Mouse (Mus musculus) lung, postnatal 0 days (tissue): ENCODE results near the gene Kif28. TPM values are rescaled to one million over a fixed set of nuclear protein-coding genes. Genes with fewer than 3 reads are reported as not detected.

Source experiments
- ATAC-seq: fragments of 200-750 bp; cut with Nextera tagmentation; 2 replicates; pipeline ENCODE4 v1.8.0; 2017; ENCODE audit warnings: moderate library complexity
- DNase-seq: peaks from one replicate; pipeline ENCODE4 v3.0.0-alpha.2; 2016; ENCODE audit warnings: low spot score
- H3K27ac ChIP-seq: fragments of 300-500 bp; sonication (generic); 2 replicates; pipeline ENCODE4 v1.5.1; 2014; ENCODE audit warnings: antibody characterized with exemption, mild to moderate bottlenecking, low read length, mixed read lengths
- H3K27me3 ChIP-seq: fragments of 300-500 bp; sonication (generic); replicated peaks from 2 replicates; pipeline ENCODE4 v1.6.1; 2014; ENCODE audit warnings: low read length, mixed read lengths; ENCODE audit not compliant: insufficient read depth
- H3K36me3 ChIP-seq: fragments of 300-500 bp; sonication (generic); 2 replicates; pipeline ENCODE4 v1.6.1; 2014; ENCODE audit warnings: low read length, mixed read lengths; ENCODE audit not compliant: insufficient read depth
- H3K4me1 ChIP-seq: fragments of 300-500 bp; sonication (generic); 2 replicates; pipeline ENCODE4 v1.6.1; 2014; ENCODE audit warnings: antibody characterized with exemption, low read depth, low read length, mixed read lengths; ENCODE audit not compliant: insufficient read depth
- H3K4me2 ChIP-seq: fragments of 300-500 bp; sonication (generic); replicated peaks from 2 replicates; pipeline ENCODE4 v1.6.1; 2014; ENCODE audit warnings: low read depth, mild to moderate bottlenecking, low read length, moderate library complexity, mixed read lengths
- H3K4me3 ChIP-seq: fragments of 300-500 bp; sonication (generic); 2 replicates; pipeline ENCODE4 v1.5.1; 2014; ENCODE audit warnings: low read depth, low read length
- H3K9ac ChIP-seq: fragments of 300-500 bp; sonication (generic); replicated peaks from 2 replicates; pipeline ENCODE4 v1.6.1; 2014; ENCODE audit warnings: low read depth, mild to moderate bottlenecking
- H3K9me3 ChIP-seq: fragments of 300-500 bp; sonication (generic); 2 replicates; pipeline ENCODE4 v1.6.1; 2016; ENCODE audit warnings: low read length, mixed read lengths
- CTCF ChIP-seq: IDR thresholded peaks from 2 replicates; pipeline ENCODE4 v1.5.1; 2016; ENCODE audit warnings: antibody characterized with exemption, mild to moderate bottlenecking
- EP300 ChIP-seq: IDR thresholded peaks from 2 replicates; pipeline ENCODE4 v1.6.1; 2016; ENCODE audit warnings: antibody characterized with exemption, mild to moderate bottlenecking, control low read depth
- WGBS: fragments of 180-500 bp; shearing (Covaris S2); extraction: QIAGEN DNeasy Blood & Tissue Kit; methylation state at CpG from one replicate; pipeline ENCODE4 v1.1.7; 2014; 5-methylcytosine and 5-hydroxymethylcytosine counted together
- polyA plus RNA-seq: library from polyadenylated mRNA; unstranded; fragments of >200 nt; fragmentation: Nextera tagmentation; extraction: Ambion mirVana; gene quantifications from 2 replicates; pipeline ENCODE4 v1.2.1, GENCODE M21; 2015

Kif28 gene
- polyA plus RNA-seq, 1 experiment from 2014 or later = not detected

DNA sequence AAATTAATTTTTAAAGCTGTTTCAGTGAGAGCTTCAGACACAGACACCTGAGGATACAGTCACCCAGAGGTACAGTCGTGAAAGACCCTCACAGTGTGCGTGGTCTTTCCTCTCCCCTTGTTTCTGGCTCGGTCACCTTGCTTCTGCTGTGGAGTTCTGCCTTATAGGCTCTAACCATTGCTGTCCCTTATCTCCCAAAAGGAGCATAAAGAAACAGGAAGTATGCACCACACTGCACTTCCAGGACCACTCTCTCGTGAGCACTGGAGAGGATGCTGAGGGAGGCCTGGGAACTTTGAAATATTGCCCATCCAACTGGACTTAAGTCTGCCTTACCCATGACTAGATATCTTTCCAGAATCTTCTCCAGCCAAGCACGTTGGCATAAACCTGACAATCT, 34.3 kb downstream of the Kif28 start:
- TF ChIP-seq EP300 = no peak
- TF ChIP-seq CTCF = no peak
- no peak overlapping the region for H3K9ac ChIP-seq
- ATAC-seq = no peak
- no peak for DNase-seq
- no peaks in the 10 kb centered on the region for H3K9me3 ChIP-seq
- no peak overlapping the region for H3K4me3 ChIP-seq
- no peak overlapping the region for H3K4me2 ChIP-seq
- no peaks in the 10 kb centered on the region for H3K27me3 ChIP-seq
- WGBS = 75% methylated on average over 5 of the region's 5 CpGs
- H3K27ac ChIP-seq = no peak overlapping the region
- no peaks in the 10 kb centered on the region for H3K4me1 ChIP-seq
- no peaks in the 10 kb centered on the region for H3K36me3 ChIP-seq

DNA sequence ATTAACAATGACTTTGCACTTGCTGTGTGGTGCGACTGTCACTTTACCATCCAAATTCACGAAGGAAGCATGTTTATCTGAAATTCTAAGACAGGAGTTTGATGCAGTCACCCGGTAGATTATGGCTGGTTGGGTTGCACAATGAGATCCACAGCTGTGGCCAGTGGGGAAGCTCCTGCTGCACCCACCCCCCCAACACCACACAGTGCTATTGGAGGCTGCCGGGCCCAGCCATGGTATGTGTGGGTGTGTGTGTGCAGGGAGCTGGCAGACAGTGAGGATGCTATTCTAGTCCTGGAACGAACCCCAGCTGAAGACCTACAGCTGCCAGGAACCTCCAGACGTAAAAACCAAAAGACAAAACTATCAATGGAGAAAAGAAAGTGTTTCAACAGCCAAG, 35.7 kb downstream of the Kif28 start:
- Histone ChIP-seq H3K27me3 (no peaks in the 10 kb centered on the region), H3K4me1 (no peaks in the 10 kb centered on the region), H3K9ac (no peak overlapping the region), H3K9me3 (no peaks in the 10 kb centered on the region), H3K4me2 (no peak overlapping the region), H3K4me3 (no peak overlapping the region), H3K27ac (no peak overlapping the region), H3K36me3 (no peaks in the 10 kb centered on the region)
- 56% methylated on average over 6 of the region's 6 CpGs for WGBS
- TF ChIP-seq CTCF = no peak
- no peak for TF ChIP-seq EP300
- ATAC-seq = peak; percentile 87
- peak; percentile 67 for DNase-seq

DNA sequence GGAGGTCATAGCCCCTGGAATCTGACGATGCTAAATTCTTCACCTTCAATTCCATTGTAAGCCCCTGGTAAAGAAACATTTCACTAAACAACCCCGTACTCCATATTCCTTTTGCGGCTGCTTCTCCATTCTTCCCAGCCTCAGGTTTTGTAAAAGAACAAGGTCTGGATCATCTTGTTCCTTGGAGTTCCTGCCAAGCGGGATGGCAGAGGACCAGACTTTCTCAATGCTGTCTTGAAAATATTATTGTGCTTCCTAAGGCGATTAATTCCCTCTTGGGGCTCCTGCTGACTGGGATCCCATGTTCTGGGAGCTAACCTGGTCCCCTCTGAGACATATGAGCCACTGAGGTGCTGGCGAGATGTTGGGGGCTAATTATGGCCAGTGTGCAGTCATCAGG, 39.9 kb downstream of the Kif28 start:
- TF ChIP-seq CTCF (no peak), EP300 (no peak)
- ATAC-seq = no peak
- H3K36me3 ChIP-seq = no peaks in the 10 kb centered on the region
- H3K9me3 ChIP-seq = no peaks in the 10 kb centered on the region
- H3K4me2 ChIP-seq = no peak overlapping the region
- H3K4me3 ChIP-seq = no peak overlapping the region
- 86% methylated on average over 6 of the region's 6 CpGs for WGBS
- DNase-seq = no peak
- H3K9ac ChIP-seq = no peak overlapping the region
- no peak overlapping the region for H3K27ac ChIP-seq
- no peaks in the 10 kb centered on the region for H3K4me1 ChIP-seq
- H3K27me3 ChIP-seq = no peaks in the 10 kb centered on the region

DNA sequence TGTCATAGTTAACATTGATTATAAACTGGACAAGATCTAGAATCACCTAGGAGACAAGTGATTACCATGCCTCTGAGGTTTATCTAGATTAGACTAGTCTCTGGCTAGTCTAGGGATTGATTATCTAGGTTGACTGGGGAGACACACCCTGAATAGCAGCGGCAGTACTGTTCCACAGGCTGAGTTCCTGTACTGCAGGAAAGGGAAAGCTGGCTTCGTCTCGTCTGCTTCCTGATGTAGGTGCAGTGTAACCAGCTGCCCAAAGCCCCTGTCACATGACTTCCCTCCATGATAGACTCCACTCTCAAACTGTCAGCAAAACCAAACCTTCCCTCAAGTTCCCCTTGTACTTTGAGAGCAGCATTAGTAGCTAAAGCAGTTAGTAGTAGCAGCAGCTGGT, 40.9 kb downstream of the Kif28 start:
- TF ChIP-seq EP300 = no peak
- no peak for TF ChIP-seq CTCF
- ATAC-seq = no peak
- WGBS = 38% methylated on average over 3 of the region's 3 CpGs

DNA sequence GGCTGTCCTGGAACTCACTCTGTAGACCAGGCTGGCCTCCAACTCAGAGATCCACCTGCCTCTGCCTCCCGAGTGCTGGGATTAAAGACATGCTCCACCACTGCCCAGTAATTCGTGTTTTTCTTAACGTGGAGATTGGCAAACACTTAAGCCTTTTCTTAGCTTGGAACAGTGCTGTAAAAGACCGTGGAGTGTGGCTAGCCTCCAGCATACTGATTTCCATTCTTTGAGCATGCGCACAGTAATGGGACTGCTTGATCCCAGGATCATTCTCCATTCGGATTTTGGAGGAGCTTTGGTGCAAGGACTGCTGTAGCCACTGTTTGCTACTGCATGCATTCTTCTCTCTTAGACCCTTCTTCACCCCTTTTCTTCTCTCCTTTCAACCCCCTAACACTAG, 55.6 kb downstream of the Kif28 start:
- ATAC-seq (no peak), DNase-seq (no peak)
- Histone ChIP-seq H3K4me1 (no peaks in the 10 kb centered on the region), H3K4me3 (no peak overlapping the region), H3K9me3 (no peaks in the 10 kb centered on the region), H3K36me3 (0 out of 2 replicates have a peak, but pooled peaks cover 12% of the 10 kb centered on the region), H3K4me2 (no peak overlapping the region), H3K9ac (no peak overlapping the region), H3K27me3 (no peaks in the 10 kb centered on the region), H3K27ac (no peak overlapping the region)
- TF ChIP-seq CTCF (no peak), EP300 (no peak)
- WGBS = 68% methylated on average over 6 of the region's 6 CpGs

More for the DNA sequence above, 40.9 kb downstream of the Kif28 start:
- Histone ChIP-seq H3K9me3 (no peaks in the 10 kb centered on the region), H3K27me3 (no peaks in the 10 kb centered on the region), H3K4me1 (no peaks in the 10 kb centered on the region), H3K4me2 (no peak overlapping the region), H3K4me3 (no peak overlapping the region), H3K36me3 (no peaks in the 10 kb centered on the region), H3K9ac (no peak overlapping the region), H3K27ac (no peak overlapping the region)
- no peak for DNase-seq

DNA sequence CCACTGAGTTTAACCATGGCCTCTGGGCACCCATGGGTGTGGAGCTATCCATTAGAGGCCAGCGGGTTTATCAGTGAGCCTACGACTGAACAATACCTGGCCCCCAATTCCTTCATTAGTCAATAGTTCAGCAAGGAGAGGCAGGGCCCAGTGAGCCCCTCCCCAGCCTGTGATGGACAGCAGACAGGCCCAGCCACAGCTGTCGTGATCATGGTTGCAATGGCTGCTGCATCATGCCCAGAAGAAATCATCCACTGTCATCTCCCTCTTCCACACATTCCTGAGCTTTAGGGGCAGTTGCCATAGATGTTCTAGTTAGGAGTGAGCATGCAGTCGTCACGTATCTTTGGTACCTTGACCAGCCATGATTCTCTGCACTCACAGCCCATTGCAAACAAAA, 56.2 kb downstream of the Kif28 start:
- Histone ChIP-seq H3K27ac (no peak overlapping the region), H3K27me3 (no peaks in the 10 kb centered on the region), H3K4me2 (no peak overlapping the region), H3K4me1 (no peaks in the 10 kb centered on the region), H3K36me3 (0 out of 2 replicates have a peak, but pooled peaks cover 12% of the 10 kb centered on the region), H3K4me3 (no peak overlapping the region), H3K9ac (no peak overlapping the region), H3K9me3 (no peaks in the 10 kb centered on the region)
- no peak for DNase-seq
- ATAC-seq = no peak
- TF ChIP-seq CTCF = no peak
- 76% methylated on average over 5 of the region's 5 CpGs for WGBS

DNA sequence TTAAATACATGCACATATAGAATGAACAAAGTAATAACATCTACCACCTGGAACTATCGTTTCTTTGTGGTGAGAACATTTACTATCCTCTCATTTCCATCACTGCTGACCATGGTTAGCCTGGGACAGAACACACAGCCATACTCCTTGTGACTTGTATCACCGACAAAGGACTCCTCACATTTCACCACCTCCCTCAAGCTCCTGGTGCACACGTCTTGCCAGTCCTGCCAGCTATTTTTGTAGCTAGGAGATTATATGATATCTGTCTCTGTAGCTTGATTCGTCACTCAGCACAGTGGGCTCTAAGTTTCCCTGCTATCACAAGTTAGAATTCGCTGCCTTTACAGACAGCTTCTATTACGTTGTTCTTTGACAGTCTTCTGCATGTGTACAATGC, 56.7 kb downstream of the Kif28 start:
- Histone ChIP-seq H3K36me3 (0 out of 2 replicates have a peak, but pooled peaks cover 12% of the 10 kb centered on the region), H3K9me3 (no peaks in the 10 kb centered on the region), H3K27ac (no peak overlapping the region), H3K4me1 (no peaks in the 10 kb centered on the region), H3K4me3 (no peak overlapping the region), H3K9ac (no peak overlapping the region), H3K4me2 (no peak overlapping the region), H3K27me3 (no peaks in the 10 kb centered on the region)
- TF ChIP-seq CTCF (no peak), EP300 (no peak)
- ATAC-seq = no peak
- 86% methylated on average over 6 of the region's 6 CpGs for WGBS
- no peak for DNase-seq
